Mouse (Mus musculus): ENCODE measurements around the gene Ifnz.
"Not testable (repeated sequence)": the region's sequence is repeated elsewhere in the genome, so short reads cannot be mapped to it uniquely, and the experiment has no call there.

Ifnz gene

DNA sequence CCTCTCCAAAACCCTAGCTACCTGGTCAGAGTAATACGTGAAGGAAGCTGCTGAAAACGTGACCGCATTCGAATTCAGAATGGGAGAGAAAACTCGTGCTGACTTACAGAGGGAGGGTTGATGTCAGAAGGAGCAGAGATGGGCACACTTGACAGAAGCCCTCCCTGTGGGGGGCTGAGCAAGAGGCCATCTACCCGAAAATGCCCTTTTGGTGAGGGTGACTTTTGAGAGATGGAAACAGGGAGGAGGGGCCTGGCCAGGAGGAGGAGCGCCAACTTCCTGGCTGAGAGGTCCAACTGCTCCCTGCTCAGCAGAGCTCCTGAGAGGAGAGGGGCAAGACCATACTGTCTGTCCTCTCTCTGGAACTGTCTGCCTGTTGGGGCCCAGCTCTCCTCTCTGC lies at the start of gene Ifnz:
Ifnz (plus strand) TSS at position 301 of the 400 bp plus-strand sequence.
- DNase-seq (ENCODE audit: low read depth, low spot score) = not testable (repeated sequence)

DNA sequence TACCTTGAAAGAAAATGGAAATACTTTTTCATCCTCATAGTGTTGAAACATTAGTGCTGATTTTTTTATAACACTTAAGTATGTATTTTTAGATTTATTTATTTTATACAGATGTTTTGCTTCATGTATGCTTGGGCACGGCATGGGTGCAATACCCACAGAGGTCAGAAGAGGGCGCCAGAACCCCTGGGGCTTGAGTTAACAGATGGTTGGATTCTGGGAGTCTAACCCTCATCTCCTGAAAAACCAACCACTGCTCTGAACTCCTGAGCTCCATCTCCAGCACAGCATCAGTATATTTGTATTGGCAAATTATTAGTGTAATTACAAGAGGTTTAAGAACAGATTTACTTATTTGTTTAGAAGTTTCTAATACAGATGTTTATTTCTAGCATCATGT lies 43.5 kb upstream of the Ifnz start:
- no peak for DNase-seq (ENCODE audit: low read depth, low spot score)

DNA sequence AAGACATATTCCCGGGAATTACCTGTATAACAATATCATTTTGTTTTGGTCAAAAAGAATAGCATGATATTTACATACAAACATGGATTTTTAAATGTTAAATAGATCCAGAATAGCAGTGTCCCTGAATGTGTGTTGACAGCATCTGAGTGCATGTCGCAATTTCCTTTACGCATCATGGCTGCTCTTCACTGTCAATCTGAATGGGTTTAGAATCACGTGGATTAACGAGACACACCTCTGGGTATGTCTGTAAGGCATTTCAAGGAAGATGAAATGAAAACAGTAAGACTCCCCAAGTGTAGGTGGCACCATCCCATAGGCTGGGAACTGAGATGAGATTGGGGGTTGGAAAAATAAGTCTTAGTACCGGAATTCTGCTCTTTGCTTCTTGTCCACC lies 42.9 kb upstream of the Ifnz start:
- no peak for DNase-seq (ENCODE audit: low read depth, low spot score)

DNA sequence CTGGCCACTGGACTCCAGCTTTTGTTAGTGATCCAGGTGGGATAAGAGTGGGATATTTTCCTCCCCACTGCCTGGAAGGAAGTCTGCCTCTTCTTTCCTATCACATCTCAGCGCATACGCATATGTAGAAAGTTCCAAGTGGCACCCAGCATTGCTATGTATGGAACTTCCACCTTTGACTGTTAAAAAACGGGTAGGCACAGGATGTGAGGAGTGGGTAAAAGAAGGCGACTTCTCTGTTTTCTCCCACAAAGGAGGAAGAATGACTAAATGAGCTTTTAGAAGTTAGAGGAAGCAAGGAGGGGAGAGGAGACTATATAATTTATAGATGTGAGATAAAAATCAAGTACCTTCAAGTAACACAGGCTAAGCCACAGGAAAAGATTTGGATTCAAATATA lies 40.5 kb upstream of the Ifnz start:
- DNase-seq (ENCODE audit: low read depth, low spot score) = no peak

DNA sequence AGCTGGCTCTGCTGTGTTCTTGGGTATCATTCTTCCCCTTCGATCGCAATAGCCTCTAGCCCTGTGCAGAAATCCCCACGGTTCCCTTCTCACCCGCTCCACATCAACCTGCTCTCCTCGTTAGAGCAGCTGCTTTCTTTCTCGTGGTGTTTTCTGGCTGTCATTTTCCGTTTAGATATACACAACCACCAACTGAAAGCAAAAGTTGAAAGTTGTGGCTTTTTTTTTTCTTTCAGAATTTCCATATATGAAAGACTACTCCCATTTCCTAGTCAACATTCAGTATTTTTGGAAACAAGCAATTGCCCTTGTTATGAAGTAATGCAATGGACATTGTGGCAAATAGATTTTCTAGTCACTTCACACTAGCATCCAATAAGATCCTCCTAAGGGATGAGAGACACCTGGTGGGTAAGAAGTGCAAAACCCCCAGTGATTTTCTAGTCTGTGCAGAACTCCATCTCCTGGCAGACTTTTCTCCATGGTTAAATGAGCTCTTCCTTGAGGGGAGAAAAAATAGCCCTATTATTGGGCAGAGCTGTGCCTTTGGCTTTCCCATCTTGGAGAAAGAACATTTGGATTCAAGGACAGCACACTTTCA lies 39.1 kb upstream of the Ifnz start:
- no peak for DNase-seq (ENCODE audit: low read depth, low spot score)

DNA sequence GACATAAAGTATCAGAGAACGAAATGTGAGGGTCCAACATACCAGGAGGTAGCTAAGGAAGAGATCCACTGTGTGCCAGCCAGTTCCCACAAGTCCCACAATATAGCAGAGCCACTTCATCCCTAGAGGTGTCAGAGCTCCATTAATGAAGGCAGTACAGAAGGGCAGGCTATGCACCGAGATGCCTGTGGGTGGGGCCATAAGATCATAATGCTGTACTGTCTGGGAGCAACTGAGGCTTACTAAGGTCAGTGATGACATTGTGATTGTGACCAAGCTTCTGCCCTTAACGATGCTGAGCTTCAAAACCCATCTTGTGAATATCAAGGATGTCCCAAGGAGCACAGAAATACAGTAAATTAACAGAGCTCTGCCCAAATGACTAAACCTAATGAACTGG lies 37.7 kb upstream of the Ifnz start:
- no peak for DNase-seq (ENCODE audit: low read depth, low spot score)

DNA sequence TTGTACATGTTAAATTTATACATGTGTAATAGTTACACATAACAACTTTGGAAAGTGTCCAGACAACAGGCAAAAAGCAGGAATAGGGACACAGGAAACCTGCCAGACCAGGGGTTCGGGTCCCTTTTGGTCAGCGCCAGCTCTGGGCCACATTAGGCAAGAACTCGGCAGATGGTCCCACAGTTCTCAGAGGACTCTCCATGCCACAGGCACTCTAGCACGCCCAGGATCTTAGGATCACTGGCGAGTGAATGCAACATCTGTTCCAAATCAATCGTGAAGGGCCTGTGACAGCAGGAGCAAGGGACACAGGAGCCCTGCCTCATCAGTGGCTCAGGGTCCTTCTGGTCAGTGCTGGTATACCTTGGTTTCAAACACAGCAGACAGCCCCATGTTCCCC lies 32.0 kb upstream of the Ifnz start:
- no peak for DNase-seq (ENCODE audit: low read depth, low spot score)

DNA sequence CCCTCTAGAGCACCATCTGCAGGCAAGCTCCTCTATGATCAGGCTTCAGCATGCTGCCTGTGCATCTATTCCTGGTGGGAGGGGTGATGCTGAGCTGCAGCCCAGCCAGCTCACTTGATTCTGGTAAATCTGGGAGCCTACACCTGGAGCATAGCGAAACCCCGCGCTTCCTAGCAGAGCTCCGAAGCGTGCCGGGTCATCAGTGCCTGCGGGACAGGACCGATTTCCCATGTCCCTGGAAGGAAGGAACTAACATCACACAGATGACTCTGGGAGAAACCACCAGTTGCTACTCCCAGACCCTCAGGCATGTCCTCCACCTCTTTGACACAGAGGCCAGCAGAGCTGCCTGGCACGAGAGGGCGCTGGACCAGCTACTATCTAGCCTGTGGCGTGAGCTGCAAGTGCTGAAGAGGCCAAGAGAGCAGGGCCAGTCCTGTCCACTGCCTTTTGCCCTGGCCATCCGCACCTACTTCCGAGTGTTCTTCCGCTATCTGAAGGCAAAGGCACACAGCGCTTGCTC lies 27.1 kb upstream of the Ifnz start, which contains the start of gene Gm13271:
Gm13271 (plus strand) TSS at position 51 of the 523 bp plus-strand sequence.
- DNase-seq (ENCODE audit: low read depth, low spot score) = not testable (repeated sequence)

DNA sequence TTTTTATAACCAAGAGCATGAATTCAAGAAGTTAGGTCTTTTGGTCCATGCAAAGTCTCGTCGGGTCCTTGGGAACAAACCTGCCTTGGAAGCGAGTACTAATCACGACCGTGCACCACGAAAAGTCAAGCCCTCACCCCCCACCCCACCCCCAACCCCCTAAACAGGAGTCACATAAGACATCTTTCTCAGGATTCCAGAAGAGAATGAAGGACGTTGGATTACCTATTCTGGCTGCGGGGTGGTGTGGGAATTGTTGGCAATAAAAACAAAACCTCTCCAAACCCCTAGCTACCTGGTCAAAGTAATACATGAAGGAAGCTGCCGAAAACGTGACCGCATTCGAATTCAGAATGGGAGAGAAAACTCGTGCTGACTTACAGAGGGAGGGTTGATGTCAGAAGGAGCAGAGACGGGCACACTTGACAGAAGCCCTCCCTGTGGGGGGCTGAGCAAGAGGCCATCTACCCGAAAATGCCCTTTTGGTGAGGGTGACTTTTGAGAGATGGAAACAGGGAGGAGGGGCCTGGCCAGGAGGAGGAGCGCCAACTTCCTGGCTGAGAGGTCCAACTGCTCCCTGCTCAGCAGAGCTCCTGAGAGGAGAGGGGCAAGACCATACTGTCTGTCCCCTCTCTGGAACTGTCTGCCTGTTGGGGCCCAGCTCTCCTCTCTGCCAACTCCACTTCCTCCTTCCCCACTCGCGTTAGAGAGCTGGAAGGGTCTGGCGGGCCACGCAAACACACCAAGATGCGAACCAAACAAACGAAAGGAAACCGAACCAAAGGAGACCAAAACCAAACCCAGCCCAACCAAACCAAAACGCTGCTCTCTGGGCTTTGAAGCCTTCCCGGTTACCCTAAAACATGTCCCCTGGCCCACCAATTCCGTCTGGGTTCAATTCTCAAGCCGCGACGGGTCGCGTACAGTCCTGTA lies 25.1 kb upstream of the Ifnz start:
- not testable (repeated sequence) for DNase-seq (ENCODE audit: low read depth, low spot score)

DNA sequence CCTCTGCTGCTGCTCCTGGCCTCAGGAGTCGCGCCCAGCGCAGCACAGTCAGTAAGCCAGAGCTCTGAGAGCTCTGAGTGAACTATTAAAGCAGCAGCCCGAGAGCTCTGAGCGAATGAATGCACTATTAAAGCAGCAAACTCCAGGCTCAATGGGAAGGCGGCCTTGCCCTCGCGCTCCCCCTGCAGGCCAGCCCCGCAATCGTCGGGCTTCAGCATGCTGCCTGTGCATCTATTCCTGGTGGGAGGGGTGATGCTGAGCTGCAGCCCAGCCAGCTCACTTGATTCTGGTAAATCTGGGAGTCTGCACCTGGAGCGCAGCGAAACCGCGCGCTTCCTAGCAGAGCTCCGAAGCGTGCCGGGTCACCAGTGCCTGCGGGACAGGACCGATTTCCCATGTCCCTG lies 24.3 kb upstream of the Ifnz start:
- not testable (repeated sequence) for DNase-seq (ENCODE audit: low read depth, low spot score)

DNA sequence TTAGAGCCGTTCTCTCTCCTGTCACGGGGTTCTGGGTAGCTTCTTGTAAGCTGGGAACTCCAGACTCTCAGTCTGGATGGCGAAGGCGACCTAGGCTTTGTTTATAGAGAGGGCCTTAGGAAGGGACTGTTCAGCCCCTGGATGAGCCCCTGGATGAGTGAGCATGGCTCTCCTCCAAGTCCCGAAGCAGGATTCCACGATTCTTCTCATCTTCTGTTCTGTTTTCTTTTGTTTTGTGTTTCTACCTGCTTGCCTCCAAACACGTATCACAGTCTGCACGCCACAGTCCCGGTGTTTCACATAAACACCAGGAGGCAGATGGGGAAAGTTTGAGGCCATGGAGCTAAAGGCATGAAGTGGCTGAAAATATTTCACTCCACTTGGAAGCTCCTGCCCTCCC lies 23.2 kb upstream of the Ifnz start:
- DNase-seq (ENCODE audit: low read depth, low spot score) = not testable (repeated sequence)

DNA sequence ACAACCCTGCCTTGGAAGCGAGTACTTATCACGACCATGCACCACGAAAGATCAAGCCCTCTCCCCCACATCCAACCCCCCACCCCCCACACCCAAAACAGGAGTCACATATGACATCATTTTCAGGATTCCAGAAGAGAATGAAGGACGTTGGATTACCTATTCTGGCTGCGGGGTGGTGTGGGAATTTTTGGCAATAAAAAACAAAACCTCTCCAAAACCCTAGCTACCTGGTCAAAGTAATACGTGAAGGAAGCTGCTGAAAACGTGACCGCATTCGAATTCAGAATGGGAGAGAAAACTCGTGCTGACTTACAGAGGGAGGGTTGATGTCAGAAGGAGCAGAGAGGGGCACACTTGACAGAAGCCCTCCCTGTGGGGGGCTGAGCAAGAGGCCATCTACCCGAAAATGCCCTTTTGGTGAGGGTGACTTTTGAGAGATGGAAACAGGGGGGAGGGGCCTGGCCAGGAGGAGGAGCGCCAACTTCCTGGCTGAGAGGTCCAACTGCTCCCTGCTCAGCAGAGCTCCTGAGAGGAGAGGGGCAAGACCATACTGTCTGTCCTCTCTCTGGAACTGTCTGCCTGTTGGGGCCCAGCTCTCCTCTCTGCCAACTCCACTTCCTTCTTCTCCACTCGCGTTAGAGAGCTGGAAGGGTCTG lies 22.2 kb upstream of the Ifnz start, which contains the start of gene Gm13283:
Gm13283 (plus strand) TSS at position 510 of the 659 bp plus-strand sequence.
- not testable (repeated sequence) for DNase-seq (ENCODE audit: low read depth, low spot score)

DNA sequence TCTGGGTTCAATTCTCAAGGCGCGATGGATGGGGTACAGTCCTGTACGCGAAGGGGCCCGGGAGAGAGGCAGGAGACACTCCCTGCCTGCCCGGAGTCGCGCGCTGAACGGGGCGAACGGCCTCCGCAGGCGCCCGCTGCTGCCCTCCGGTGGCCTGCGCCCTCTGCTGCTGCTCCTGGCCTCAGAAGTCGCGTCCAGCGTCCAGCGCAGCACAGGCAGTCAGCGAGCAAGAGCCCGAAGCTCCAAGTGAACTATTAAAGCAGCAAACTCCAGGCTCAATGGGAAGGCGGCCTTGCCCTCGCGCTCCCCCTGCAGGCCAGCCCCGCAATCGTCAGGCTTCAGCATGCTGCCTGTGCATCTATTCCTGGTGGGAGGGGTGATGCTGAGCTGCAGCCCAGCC lies 21.5 kb upstream of the Ifnz start:
- DNase-seq (ENCODE audit: low read depth, low spot score) = not testable (repeated sequence)

DNA sequence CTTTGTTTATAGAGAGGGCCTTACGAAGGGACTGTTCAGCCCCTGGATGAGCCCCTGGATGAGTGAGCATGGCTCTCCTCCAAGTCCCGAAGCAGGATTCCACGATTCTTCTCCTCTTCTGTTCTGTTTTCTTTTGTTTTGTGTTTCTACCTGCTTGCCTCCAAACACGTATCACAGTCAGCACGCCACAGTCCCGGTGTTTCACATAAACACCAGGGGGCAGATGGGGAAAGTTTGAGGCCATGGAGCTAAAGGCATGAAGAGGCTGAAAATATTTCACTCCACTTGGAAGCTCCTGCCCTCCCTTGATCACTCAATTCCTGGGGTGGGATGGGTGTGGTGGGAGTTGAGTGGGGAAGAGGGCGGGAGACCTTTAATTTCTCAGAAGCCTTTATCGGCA lies 20.2 kb upstream of the Ifnz start:
- not testable (repeated sequence) for DNase-seq (ENCODE audit: low read depth, low spot score)

DNA sequence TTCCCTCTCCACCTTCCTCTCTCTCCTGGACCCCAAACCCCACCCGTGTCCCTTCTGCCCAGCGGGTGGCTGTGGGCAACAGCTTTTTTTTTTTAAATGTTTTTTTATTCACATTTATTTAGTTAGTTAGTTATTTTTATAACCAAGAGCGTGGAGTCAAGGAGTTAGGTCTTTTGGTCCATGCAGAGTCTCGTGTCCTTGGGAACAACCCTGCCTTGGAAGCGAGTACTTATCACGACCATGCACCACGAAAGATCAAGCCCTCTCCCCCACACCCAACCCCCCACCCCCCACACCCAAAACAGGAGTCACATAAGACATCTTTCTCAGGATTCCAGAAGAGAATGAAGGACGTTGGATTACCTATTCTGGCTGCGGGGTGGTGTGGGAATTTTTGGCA lies 19.6 kb upstream of the Ifnz start:
- DNase-seq (ENCODE audit: low read depth, low spot score) = not testable (repeated sequence)

DNA sequence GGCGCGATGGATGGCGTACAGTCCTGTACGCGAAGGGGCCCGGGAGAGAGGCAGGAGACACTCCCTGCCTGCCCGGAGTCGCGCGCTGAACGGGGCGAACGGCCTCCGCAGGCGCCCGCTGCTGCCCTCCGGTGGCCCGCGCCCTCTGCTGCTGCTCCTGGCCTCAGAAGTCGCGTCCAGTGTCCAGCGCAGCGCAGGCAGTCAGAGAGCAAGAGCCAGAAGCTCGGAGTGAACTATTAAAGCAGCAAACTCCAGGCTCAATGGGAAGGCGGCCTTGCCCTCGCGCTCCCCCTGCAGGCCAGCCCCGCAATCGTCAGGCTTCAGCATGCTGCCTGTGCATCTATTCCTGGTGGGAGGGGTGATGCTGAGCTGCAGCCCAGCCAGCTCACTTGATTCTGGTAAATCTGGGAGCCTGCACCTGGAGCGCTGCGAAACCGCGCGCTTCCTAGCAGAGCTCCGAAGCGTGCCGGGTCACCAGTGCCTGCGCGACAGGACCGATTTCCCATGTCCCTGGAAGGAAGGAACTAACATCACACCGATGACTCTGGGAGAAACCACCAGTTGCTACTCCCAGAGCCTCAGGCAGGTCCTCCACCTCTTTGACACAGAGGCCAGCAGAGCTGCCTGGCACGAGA lies 18.4 kb upstream of the Ifnz start:
- not testable (repeated sequence) for DNase-seq (ENCODE audit: low read depth, low spot score)

DNA sequence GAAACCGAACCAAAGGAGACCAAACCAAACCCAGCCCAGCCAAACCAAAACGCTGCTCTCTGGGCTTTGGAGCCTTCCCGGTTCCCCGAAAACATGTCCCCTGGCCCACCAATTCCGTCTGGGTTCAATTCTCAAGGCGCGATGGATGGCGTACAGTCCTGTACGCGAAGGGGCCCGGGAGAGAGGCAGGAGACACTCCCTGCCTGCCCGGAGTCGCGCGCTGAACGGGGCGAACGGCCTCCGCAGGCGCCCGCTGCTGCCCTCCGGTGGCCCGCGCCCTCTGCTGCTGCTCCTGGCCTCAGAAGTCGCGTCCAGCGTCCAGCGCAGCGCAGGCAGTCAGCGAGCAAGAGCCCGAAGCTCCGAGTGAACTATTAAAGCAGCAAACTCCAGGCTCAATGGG lies 8.4 kb upstream of the Ifnz start, which contains the start of gene Gm13290:
Gm13290 (plus strand) TSS at position 301 of the 400 bp plus-strand sequence.
- not testable (repeated sequence) for DNase-seq (ENCODE audit: low read depth, low spot score)

DNA sequence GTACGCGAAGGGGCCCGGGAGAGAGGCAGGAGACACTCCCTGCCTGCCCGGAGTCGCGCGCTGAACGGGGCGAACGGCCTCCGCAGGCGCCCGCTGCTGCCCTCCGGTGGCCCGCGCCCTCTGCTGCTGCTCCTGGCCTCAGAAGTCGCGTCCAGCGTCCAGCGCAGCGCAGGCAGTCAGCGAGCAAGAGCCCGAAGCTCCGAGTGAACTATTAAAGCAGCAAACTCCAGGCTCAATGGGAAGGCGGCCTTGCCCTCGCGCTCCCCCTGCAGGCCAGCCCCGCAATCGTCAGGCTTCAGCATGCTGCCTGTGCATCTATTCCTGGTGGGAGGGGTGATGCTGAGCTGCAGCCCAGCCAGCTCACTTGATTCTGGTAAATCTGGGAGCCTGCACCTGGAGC lies 5.3 kb upstream of the Ifnz start, which contains the start of gene Gm13289:
Gm13289 (plus strand) TSS at position 301 of the 400 bp plus-strand sequence.
- not testable (repeated sequence) for DNase-seq (ENCODE audit: low read depth, low spot score)

DNA sequence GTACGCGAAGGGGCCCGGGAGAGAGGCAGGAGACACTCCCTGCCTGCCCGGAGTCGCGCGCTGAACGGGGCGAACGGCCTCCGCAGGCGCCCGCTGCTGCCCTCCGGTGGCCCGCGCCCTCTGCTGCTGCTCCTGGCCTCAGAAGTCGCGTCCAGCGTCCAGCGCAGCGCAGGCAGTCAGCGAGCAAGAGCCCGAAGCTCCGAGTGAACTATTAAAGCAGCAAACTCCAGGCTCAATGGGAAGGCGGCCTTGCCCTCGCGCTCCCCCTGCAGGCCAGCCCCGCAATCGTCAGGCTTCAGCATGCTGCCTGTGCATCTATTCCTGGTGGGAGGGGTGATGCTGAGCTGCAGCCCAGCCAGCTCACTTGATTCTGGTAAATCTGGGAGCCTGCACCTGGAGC lies 2.4 kb upstream of the Ifnz start, which contains the start of gene Gm13272:
Gm13272 (plus strand) TSS at position 301 of the 400 bp plus-strand sequence.
- not testable (repeated sequence) for DNase-seq (ENCODE audit: low read depth, low spot score)

DNA sequence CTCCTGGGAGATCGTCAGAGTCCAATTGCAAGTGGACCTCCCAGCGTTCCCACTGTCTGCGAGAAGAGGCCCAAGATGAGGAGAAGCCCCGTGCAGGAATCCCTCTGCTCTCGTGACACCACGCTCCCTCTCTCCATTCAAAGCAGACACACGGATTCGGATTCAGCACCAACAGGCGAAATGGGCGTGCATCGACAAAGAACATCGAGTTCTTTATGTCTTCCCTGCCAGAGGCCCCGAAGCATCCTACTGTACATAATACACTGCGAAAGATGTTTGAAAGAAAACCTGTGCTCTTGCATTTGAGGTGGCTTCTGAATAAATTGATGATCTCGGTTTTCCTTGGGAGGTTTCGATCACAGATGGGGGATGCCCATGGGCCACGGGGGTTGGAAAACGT lies 1.6 kb upstream of the Ifnz start:
- not testable (repeated sequence) for DNase-seq (ENCODE audit: low read depth, low spot score)

DNA sequence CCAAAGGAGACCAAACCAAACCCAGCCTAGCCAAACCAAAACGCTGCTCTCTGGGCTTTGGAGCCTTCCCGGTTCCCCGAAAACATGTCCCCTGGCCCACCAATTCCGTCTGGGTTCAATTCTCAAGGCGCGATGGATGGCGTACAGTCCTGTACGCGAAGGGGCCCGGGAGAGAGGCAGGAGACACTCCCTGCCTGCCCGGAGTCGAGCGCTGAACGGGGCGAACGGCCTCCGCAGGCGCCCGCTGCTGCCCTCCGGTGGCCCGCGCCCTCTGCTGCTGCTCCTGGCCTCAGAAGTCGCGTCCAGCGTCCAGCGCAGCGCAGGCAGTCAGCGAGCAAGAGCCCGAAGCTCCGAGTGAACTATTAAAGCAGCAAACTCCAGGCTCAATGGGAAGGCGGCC lies 404 bp downstream of the Ifnz start:
- DNase-seq (ENCODE audit: low read depth, low spot score) = not testable (repeated sequence)

All from c-Kit-negative CD71-positive TER-119-positive erythroid progenitor cells, embryonic 14.5 days (primary cell).